Mouse (Mus musculus): ENCODE data around the gene Tut7.
A peak's percentile ranks its signal among the peaks of the same experiment; 100 is the strongest.
"Not testable (repeated sequence)": the region's sequence is repeated elsewhere in the genome, so short reads cannot be mapped to it uniquely, and the experiment has no call there.

Gene Tut7

DNA sequence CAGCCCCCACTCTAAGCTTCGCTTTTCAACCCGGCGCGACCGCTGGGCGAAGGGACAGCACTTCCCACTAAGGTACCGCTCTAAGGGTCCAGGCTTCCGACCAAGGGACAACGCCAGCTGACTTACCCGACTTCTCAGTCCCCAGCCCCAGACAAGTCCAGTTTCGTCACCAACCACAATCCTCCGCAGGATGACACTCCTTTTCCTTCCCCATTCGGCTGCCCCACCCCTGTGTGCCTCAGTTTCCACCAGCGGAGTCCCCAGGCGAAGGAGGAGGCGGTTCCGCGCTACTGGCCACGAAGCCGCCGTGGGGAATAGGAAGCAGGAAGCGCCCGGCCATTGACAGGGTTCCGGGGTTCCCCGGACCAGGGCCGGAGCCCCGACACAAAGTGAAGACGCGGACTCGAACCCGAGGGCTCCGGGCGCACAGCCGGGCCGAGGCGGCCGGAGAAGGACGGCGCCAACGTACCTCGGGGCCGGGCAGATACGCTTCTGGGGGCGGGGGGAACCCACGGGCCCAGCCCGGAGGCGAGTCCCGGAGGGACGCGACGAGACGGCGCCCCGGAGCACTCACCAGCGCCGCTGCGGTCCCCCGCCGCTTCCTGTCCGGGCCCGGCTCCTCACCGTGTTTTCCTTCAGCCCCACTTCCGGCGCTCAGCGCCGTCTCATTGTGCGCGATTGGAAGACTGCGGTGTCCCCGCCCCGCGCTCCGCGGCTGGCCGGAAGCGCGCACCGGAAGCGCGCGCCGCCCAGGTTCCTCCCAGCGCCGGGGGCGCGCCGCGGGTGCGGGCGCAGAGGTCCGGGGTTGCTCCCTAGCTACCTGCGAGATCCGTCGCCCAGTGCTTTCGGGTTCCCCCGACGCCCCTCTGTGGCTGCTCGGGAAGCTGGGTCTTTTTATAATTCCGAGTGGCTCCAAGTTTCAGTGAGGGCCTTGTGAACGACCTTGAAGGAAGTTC lies at the start of gene Tut7:
Gene Tut7 (minus strand): TSS at position 641 of the 956 bp plus-strand sequence.
- peak; percentile 89 to 92 for DNase-seq

DNA sequence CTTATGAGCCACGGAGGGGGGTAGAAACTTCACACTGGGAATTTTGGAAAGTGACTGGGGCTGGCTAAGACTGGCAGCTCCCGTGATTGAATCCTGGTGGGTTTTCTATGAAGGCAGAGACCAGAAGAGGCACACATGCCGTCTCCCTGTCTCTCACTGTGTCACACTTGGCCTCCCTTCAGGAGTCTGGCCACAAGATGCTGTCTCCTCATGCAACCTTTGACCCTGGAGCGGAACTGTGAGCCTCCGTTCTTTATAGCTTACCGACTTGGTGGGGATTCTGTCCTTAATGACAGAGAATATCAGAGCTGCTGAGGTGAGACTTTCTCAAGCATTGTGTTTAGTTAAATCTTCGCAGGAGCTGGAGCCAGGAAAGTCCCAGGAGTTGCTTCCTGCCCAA lies 49.5 kb upstream of the Tut7 start:
- no peak for DNase-seq

DNA sequence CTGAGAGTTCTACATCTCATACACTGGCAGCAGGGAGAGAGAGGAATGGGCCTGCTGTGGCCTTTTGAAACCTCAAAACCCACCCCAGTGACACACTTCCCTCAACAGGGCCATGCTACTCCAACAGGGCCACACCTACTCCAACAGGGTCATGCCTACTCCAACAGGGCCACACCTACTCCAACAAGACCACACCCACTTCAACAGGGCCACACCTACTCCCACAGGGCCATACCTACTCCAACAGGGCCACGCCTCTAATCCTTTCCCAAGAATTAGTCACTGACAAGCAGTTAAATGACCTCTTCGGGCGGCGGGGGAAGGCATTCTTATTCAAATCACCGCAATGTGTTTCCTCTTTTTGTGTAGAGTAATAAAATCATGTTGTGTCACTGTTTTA lies 47.1 kb upstream of the Tut7 start:
- no peak for DNase-seq

DNA sequence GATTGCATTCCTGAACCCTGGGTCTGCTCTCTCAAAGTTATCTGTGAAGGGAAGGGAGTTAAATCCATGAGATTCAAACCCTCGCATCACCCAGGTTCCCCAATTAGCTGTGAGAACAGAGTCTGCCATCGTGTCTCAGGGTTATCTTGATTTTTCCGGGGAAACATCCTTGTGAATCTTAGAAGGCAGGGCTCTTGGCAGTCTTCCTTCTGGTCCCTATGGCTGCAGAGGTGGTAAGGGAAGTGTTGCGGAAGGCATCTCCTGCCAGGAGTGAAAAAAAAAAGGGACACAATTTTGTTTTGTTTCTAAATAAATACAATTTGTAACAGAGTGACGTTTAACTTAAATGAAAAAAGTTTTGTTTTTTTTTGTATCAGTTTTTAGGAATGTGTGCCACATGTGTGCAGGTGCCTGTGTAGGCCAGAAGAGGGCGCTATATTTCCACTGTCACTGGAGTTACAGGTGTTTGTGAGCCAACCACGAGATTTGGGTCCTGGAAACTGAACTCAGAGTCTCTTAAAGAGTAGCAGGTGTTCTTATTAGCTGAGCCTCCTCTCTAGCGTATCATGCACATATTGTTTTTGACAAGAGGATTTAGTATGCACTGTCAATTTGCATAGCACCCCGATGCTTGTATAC lies 45.2 kb upstream of the Tut7 start:
- no peak for DNase-seq

DNA sequence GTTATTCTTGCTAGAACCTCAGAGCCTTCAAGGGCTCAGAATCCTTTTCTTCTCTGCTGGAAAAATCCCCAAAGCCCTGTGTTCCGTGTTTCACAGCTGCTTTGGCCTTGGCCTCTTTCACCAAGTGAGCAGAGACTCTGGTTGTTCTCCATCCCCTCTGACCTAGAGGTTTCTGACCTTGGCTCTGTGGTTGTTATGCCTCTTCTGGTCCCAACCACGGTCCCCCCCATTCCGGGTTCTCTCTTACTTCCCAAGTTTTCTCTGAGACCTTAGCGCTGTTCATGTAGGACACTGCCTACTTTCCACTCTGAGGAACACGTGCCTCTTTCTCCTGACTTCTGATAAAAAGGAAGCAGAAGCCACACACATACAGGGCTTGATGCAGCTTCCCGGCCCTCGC lies 44.2 kb upstream of the Tut7 start:
- DNase-seq: no peak

DNA sequence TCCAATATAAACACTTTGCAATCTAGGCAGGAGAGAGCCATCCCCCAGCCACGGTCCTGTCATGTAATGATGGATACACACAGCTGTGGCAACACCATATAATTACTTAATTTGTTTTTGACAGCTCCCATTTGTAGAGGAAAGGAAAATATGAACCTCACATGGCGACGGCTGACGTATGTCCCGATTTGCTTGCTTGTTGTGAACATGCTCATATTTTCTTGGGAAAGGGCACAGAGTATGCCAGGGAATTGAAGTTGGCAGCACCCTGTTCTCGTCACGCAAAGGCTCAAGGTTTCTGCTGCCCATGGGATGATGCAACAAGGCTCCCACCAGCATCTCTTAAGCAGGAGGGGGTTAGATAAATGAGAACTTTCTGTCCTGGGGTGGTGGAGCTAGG lies 36.6 kb upstream of the Tut7 start:
- no peak for DNase-seq

DNA sequence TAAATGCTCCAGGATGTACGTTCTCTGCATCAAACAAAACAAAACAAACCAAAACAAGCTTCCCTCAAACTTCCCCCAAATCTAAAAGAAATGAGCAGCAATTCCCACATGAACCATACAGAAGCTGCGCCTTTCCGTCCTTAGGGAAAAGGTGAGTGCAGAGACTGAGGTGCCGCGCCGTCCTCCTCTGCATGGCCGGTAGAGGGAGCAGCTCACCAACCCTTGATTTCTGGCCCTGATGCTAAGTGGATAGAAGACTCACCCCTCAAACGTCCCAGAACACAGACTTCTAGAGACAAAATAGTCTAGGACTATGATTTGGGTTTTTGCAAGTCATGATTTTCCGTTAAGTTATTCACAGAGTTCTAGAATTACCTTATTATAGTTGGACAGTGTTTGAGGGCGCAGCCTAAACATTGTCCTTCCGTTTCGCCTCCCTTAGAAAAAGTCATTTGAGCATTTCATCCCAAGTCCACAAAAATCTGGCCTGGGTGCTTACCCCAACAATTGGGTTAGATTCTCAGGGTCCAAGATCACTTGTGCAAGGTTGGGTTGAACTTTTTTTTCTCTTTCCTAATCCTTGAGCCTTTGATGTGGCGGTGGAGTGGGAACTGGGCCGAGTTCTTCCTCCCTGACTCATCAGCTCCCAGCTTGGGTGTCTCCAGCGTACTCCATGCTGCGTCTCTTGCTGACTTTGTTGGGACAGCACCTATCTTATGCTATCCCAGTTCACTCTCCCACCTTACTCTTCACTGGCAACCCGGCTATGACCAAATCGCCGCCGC lies 33.5 kb upstream of the Tut7 start:
- peak in 1 of 2 experiments; percentile 36 for DNase-seq

DNA sequence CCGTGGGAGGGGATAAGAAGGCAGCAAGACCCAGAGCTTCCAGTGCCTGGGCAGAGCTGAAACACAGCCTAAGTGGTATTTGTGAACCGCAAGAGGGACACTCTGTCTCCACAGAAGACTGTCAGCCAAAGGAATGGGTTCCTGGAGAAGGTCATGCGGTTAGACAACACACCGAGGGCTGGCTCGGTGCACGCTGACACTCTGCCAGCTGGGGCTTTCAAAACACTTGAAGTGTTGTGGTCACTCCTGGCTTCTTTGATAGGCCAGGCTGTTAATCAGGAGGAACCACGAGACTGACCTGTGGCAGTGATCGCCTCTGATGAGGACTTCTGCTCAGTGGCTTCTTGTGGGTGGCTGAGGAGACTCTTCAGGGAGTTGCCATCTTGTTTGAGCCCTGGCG lies 30.5 kb upstream of the Tut7 start:
- DNase-seq: no peak

DNA sequence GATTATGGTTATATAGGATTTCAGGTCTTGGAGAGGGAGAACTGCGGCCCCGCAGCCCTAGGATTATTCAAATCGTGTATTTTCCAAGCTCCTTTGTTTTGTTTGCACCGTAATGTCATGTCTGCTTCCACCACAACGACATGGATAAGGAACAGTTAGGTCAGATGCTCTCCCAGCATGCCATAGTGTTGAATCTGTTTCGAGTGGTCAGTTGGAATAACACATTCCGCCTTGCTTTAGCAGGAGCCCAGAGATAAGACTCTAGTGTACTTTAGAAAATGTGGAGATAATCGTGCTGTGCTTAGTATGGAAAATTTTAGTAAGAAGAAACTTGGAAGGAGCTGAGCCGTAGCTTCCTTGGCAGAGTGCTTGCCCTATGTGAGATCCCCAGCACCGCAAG lies 27.4 kb upstream of the Tut7 start:
- no peak for DNase-seq

DNA sequence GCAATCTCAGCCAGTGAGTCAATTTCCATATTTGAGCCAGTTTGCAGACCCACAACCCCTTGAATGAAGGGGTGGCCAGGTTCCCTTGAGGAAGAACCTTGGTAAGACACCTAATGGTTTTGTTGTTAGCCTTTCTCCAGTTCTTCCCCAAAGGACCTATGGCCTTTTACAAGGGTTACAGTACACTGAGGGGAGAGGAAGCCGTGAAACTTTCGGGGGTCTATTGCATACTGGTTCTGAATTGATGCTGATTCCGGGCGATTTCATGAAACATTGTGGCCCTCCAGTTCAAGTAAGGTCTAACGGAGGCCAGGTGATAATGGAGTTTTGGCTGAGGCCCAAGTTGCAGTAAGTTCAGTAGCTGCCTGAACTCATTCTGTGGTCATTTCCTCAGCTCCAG lies 21.7 kb upstream of the Tut7 start:
- no peak for DNase-seq

DNA sequence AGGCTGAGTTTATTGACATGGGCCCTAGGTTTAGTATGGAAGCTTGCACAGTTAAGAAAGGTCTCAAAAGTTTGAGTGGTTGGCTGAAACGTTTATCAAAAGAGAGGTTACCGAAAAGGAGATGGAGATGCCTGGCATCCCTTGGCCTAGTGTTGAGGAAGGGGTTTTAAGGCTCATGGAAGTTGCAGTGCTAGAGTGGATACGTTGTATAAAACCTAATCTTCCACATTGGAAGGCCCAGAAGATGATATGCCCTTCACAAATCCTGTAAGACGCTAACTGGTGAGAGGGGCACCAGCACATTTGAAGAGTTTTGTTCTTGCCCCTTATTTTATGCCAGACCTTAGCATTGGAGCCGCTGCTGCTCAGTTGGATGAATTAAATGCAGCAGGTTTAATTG lies 21.0 kb upstream of the Tut7 start:
- no peak for DNase-seq

DNA sequence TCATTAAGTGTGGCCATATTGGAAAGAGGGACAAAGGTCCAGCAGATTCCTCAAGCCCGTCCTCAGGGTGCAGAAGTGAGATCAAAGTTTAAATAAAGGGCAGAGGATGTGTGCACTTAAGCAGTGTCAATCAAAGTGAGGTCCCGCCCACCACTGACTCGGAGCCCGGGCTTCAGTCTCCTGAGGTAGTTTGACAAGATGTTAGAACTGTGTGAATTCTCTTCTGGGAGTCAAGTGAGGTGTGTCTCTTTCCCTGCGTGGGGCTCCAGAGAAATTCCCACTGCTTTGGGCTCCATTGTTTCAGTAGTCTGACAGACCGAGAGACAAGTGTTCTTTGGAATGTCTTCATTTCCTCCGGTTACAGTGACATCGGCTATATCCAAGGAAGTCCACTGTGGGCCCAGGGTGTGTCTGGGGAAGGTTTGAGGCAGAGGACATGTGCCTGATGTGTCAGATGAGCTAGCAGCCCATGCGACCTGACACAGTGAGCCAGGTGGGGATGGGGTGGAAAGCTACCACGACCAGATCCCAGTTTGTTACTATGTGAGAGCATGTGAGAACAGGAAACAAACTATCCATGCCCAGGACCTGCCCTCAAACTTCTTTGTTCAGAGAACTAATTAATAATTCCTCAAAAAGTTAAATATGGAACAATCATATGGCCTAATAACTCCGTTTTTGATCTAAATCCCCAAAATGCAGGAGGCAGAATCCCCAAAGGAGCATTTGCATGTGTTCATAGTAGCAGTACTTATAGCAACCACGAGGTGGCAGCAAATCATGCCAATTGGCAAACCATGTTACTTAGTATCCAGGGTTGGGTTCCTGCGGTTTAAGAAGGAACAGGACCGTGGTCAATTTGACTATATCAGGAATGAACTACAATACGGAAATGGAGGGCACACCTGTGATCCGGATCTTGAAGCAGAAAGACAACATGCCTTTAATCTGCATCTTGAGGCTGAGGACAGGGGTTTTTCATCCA lies 19.6 kb upstream of the Tut7 start:
- peak; percentile 77 to 82 for DNase-seq

DNA sequence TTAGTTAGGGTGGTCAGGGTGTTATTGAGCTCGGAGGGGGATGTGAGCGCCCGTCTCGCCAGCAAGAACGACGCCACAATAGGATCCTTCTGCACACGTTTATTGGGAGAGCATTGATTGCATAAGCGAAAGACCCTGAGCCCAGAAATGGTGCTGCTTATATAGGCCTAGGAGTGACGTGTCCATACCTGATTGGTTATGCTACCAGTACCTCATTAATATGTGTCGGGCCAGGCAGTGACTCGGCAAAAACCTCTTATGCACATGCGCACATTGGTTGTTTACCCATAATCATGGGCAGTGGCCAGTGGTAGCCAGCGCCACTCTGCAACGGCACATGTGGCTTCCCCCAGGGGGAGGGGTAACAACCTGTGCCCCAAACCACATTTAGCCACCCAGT lies 18.8 kb upstream of the Tut7 start:
- DNase-seq: not testable (repeated sequence)

DNA sequence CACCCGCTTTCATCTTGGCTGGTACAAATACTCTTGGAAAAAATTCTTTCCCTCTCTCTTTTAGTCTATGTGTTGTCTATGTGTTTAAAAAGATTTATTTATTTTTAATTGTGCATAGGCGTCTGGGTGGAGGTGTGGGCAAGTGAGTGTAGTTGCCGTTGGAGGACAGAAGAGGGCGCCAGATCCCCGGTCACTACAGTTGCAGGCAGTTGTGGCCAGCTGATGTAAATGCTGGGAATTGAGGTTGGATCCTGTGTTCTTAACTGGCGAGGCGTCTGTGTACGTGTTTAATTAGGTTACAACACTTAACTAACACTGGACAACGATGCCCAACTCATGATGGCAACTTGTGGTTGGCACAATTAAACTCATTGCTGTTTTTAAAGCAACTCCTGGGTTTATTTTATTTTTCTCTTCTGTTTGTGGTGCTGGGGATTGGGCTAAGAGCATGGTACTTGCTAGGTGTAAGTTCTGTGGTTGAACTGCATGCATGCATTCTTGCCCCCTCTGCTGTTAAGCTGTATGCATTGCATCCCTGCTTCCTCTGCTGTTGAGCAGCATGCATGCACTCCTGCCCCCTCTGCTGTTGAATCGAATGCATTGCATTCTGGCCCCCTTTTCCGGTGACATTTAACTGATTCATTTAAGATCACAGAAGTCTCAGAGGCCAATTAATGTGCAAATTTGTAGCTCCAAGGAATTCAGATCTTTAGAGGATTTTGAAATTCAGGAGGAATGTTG lies 17.7 kb upstream of the Tut7 start:
- DNase-seq: peak; percentile 60 to 77

DNA sequence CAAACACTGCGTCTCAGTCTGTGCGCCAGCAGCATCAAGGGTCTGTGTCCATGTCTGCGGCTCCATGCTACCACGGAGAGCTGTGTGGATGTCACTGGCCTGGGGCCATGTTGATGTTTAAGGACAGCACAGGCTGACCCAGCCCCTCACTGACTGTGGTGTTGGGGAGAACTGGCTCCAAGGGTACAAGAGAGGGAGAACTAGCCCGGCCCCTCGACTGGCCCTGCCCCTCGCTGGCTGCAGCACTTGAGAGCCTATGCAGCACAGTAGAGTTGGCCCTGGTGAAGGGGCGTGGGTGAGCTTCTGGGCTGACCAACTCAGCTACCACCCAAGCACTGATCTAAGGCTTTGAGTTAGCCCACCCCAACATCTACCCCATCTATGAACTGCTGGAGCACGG lies 16.4 kb upstream of the Tut7 start:
- no peak for DNase-seq

DNA sequence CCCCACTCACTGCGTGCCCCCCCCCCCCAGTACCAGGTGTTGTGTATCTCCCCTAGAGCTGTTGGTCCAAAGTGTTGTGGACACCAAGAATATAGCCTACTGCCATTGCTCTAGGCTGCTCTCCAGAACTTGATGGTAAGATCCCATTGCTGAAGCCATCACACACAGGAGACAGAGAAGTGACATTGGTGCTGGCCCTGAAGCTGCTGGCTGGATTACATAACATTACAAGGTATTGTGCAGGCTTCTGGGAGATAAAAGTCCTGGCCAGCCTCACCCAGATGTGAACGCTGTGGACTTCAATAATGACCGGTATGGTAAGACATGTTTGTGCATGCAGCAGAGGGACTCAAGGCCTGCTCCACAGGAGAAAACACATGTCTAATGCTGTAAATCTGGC lies 15.5 kb upstream of the Tut7 start:
- DNase-seq: no peak

DNA sequence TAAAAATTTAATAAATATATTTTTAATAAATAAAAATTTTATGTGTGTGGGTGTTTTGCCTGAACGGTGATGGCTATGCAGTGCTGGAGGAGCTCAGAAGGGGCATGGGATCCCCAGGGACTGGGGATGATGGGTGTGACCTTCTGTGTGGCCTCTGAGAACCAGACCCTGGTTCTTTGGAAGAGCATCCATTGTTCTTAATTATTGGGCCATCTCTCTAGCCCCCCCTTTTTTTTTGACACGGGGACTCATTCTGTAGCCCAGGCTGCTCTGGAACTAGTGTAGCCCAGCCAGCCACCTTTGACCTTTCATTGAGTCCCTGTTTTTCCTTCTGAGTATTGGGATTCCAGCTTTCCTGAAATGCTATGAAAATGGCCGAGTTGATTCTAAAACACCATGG lies 13.9 kb upstream of the Tut7 start:
- no peak for DNase-seq

DNA sequence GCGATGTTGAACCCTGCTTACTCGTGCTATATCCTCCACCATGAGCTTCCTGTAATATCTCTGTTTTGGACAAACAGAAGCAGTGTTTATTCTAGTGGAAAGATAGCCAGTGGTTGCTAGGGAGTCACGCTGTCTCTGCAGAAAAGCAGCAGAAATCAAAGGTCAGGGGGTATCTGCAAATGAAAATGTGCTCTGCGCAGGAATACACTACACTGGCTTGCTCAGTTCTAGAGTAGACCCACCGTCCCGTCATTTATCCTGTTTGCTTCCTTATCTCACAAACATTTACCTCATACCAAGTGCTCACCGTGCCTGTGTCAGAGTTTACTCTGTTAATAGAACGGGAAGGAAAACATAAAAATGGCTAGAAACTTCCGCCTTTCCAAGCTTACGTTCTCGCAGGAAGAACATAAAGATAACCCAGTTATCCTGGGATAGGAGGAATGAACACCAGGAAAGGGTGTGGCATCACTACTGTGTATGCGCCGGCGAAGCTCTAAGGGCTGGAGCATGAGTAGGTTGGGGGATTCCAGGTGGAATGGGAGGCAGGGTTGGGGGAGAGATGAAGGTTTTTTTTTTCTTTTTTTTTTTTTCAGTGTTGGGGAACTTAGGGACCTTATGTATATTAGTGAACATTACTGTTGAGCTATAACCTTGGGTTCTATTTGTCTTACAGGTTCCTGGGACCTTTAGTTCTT lies 13.3 kb upstream of the Tut7 start:
- no peak for DNase-seq

DNA sequence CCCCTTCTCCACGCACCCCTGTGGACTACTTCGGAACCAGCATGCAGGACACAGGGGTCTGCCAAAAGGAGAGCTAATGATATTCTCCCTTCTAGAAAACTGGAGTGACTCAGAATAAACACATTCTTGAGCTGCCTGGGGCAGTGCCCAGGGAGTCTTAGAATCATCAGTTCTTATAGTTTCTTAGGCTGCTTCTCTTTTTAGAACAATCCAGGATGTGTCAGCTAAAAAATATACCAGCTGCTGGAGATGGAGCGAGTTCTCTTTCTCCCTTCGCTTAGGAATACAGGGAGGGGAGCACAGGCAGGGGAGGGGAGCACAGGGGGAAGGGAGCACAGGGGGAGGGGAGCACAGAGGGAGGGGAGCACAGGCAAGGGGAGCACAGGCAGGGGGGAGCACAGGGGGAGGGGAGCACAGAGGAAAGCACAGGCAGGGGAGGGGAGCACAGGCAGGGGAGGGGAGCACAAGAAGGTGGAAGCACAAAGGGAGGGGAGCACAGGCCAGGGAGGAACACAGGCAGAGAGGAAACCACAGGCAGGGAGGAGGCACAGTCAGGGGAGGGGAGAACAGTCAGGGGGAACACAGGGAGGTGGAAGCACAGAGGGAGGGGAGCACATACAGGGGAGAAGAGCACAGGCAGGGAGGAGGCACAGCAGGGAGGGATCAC lies 12.0 kb upstream of the Tut7 start:
- no peak for DNase-seq

DNA sequence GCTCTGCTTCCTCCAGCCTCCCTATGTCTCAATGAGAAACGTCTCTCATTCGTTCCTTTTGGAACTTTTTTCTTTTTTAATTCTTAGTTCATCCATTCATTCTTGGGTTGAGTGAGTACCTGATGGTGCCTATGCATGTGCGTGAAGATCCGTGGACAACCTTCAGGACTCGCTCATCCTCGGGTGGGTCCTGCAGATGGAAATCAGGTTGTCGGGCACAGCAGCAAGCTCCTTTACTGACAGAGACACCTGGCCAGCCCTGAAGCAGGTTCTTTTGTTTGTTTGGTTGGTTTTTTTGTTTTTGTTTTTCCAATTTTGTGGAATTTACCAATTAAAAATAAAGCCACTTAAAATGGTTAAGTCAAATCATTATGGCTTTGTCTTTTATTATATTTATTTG lies 9.9 kb upstream of the Tut7 start:
- DNase-seq: no peak

Data from cerebellum, adult 18-20 months (tissue).